Mouse (Mus musculus): Measurements from ENCODE around the gene Pprc1. TPM values are rescaled to one million over a fixed set of nuclear protein-coding genes. Genes with fewer than 3 reads are reported as not detected.
A peak's percentile ranks its signal among the peaks of the same experiment; 100 is the strongest.

Gene Pprc1
- total and polyA plus RNA-seq, 3 experiments, result 19.1 to 36.4 (median 22.5) TPM

DNA sequence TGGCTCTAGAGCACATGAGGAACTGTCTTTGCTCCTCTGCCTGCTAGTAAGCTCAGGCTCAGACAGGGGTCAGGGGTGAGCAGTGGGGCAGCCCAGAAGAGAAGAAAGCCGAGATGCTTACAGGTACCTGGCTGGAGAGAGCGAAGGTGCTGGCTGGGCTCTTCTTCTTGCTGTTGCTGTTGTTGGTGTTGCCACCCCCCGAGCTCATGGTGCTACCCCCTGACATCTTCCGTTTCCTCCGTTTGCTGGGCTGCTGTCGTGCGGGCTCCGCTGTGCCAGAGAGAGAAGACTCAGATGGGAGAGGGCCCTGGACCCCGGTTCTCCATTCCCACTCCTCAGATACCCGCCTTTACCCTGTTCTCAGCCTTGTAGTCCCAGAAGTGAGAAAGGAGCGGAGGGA lies 10.8 kb upstream of the Pprc1 start:
- DNase-seq, result no peak

- no peak for DNase-seq
Observed at GRCm38 (mm10) chr19:46035971-46036370, 8.7 kb upstream of the Pprc1 start.

DNA sequence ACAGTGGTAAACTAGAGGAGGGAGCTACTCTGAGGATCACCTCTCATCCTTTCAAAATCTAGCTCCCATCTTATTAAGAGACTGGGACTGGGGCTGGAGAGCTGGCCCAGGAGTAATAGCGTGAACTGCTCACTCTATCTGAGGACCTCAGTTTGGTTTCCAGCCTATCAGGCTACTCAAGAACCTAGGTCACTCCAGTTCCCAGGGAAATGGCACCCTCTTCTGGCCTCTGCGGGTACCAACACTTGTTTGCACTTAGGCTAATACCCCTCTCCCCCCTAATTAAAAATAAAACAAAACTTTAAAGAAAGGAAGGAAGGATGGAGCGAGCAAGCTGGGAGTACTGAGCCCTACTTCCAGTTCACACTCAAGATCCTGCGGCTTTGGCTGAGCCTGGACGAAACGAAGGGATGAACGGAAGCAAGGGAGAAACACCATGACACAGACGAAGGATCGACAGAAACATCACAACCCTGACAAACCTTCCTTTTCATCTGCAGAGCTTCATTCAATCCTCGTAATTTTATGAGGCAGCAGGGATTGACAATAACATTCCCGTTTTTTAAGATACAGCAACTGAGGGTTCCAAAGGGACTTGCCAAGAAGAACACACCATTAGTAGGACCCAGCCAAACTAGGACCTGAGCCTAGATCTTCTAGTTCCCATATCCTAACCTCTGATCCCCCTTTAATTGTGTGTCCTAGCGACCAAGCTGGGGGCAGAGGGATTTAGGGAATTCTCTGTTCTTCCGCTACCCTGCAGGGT lies 8.0 kb upstream of the Pprc1 start:
- DNase-seq, result no peak

DNA sequence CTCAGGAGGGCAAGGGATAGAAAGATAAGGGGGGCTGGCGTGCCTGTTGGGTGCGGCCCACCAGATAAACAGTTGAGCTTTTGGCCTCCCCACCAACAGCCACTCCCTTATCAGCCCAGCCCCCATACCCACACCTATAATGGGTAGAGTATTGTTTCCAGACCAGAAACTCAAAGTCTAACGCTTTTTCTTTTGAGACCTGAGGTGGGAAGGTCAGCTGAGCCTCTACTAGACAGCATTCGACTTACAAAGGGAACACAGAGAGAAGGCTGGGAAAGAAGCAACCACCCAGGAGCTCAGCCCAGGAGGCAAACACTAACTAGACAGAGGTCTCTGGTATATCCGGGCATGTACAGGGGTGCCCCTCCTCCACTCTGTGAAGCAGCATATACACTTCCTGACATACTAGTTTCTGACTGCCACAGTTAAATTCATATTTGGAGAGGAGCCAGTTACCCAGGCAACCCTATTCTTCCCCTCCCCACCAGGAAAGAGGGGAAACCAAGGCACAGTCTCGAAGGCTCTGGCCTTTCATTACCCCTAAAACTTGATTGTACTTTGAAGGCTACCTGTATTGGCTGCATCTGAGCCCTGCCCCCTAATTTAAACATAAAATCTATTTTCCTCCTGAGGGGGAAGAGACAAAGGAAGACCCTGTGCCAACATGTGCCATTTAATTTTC lies 7.3 kb upstream of the Pprc1 start:
- no peak for DNase-seq

DNA sequence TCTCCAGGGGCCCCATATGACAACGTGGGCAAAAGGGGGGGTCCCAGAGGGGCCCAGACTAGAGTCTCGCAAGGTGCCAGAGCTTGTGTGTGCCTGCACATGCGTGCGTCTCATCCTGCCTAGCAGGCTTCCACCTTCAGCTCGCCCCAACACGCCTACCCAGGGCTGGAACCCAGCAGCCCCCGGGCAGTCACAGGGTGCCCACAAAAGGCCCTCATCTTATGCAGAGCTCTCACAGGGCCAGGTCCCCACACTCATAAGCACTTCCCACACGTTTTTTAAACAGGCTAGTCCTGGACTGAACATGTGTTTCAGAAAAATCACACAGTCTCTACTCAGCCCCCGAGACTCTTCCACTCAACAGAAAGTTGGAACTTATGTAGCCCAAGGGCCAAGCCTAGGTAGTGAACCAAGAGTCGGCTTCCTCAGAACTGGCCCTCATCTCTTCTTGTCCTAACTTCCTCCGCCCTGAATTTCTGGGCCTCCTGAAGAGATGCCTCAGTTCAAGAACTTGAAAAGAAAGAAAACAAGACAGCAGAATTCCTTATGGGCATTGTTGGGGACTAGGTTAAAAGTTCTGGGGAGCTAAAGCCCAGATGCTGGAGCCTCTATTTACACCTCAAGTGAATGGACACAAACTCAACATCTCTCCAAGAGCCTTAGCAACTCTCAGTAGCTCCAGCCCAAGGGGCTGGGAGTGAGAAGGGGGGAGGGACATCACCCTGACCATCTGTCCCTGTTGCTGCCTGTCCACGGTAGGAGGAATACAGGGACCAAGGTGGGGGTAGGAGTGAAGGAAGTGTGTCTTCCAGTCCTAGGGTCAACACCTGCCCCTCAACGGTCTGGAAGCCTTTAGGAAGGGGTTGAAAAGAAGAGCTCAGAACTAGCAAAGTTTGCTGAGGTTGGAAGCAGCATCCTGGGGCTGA lies 6.5 kb upstream of the Pprc1 start:
- DNase-seq, result no peak

GRCm38 (mm10) chr19:46038851-46039260 lies 5.8 kb upstream of the Pprc1 start:
- peak; percentile 63 for DNase-seq

GRCm38 (mm10) chr19:46039478-46039877 lies 5.2 kb upstream of the Pprc1 start:
- DNase-seq, result peak; percentile 95

DNA sequence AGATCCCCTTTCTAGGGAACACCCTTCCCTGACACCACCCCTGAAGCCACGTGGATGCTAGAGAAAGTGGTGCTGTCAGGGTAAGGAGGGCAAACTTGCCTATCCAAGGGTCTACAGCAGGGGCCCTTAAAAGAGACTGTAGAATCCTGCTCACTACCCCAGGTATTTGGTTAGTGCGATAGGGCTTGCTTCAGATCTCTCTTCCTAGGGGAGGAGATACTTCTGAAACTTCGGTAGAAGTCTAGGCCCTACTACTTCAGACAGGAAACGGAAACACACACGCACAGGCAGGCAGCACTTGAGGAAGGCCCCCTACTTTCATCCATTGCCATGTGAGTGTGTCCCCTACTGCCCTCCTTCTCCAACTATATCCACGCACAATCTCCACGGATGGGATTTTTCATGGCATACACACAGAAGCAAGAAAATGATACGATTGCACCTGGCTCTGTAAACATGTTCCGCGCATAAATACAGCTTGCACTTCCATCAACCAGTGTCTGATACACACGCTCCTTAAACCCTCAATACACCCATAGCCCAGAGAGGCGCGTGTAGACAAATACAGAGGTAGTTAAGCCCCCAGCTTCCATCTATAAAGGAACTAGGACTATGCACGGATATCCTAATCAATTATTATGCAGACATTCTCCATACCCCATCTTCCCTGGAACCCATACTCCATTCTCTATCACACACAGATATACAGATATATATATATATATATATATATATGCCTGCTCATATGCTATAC lies 4.4 kb upstream of the Pprc1 start:
- DNase-seq, result no peak

DNA sequence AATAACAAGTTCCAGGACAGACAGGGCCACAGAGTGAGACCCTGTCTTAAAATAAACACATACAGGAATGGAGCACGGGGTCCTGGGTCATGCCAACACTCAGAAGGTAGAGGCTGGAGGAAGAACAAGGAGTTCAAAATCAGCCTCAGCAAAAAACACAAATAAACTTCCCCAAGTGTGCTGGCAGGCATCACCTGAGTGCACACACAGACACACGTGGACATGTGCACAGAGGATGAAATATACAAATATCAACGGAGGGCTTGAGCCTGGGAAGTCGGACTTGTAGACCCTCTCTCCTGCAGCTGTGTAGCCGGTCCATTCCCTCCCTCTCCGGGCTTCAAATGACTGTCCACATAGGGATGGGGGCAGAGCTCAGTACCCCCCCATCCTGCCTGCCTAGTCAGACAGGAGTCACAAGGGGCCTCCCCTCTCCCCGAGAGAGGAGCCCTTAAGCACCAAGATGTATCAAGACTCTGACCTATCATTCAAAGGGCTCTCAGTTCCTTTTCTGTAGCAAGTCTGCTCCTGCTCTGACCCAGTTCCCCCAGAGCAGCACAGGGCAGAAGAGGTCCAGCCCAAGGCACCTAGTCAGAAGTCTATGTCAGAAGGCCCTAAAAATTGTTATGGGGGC lies 3.3 kb upstream of the Pprc1 start:
- no peak for DNase-seq

DNA sequence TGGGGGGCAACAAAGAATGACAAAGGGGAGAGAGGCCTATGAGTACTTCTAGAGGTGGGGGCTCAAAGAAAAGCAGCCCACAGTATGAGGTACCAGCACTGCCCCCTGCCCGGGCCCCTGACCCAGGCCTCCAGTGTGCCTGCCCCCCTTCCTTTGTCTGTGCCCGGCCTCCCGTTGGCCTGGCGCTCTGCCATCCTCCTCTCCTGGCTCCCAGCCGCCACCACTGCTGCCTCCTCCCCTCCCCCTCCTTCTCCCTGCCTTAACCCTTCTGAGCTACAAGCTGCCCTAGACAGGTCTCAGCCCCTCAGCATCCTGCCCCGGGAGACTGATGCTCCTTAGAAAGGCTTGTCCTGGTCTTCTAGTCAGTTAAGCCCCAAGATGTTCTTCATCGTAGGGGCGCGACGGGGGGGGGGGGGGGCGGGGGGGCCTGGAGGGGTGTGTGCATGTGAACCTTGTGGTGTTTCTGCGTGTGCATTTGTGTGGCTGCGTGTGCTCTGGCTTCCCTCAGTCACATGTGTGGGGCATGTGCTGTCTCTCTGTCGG lies 2.7 kb upstream of the Pprc1 start:
- DNase-seq, result peak; percentile 91

DNA sequence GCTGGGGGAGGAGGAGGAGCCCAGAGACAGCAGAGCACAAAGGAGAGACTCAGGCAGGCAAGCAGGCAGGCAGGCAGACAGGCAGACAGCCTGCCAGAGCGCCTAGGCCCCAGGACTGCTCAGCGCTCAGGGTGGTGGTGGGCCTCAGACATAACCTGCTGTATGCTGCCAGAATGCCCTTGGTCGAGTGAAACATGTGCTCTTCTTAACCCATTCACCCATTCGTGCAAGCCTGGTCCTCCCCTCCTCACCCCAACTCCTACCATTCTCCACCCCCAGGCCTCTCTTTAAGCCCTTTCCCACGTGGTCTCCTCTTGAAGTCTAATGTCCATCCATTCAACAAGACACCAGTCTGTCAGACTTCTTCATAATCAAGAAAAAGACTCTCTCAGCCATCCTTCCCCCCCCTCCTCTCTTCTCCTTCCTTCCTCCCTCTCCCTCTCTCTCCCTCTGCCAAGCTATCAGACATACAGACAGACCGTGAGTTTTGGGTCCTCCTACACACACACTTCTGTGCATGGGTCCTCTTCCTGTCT lies 2.1 kb upstream of the Pprc1 start:
- DNase-seq, result peak; percentile 56

GRCm38 (mm10) chr19:46043380-46043779 lies 1.3 kb upstream of the Pprc1 start:
- DNase-seq, result peak; percentile 31

- peak; percentile 95 for DNase-seq
Observed at GRCm38 (mm10) chr19:46044993-46045695, 458 bp downstream of the Pprc1 start, which contains the start of gene Ldb1. Gene Ldb1, minus strand, starts transcription at chr19:46045214.

DNA sequence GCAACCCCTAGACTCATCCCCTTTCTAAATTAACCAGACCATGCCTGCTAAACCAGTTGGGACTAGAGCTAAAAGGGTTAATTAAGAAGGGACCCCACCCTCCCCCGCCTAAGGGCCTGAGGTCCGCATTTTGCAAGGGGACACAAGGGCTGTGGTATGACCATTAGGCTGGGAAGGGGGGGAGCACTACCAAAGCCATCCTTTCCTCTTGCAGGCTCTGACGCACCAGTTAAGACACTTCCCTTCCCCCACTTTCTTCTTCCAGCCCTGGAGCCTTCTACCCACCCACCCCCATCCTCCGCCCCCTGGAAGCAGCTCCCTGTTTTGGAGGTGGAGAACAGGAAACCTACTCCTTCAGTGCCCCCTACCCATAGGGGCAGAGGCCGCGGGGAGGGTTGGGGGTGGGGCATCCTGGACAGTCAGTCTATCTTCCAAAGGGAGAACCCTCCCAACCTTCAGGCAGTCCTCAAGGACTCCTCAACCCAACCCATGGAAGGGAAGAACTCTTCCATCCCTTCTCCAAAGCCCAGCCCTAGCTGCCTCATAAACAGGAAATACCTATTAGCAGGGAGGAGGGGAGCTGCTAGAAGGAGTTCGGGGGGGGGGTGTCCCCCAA lies 1.1 kb downstream of the Pprc1 start:
- peak; percentile 75 for DNase-seq

DNA sequence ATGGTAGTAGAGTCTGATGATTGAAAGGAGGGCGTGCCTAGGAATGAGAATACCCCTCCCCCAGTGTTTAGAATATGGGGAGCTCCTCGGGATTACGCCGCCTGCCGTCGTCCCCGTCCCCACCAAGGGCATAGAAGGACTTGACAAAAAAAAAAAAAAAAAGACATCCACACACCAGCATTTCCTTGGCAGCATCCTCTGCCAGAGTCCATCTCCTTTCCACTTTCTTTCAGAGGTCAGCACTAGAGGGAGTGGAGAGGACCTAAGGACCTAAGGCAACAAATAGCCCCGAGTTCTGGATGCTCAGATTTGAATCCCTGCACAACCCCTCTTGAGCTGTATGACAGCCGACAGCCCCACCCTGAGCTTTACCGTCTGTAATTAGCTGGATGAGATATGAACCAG lies 1.9 kb downstream of the Pprc1 start:
- DNase-seq, result no peak

DNA sequence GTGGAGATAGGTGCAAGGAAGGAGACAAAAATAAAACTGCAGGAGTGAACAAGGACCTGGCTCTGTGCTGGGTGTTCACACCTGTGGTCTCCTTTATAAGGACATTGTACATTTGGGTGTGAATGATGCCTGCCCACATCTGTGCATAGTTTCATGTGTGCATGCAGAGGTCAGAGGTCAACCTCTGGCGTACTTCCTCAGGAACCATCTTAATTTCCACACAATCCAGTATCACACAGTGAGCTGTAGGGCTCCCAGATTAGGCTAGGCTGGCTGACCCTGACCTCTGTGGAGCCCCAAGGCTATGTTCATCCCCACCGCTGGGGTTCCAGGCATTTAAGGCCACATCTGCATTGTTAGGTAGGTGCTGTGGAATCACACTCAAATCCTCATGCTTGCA lies 2.7 kb downstream of the Pprc1 start:
- DNase-seq, result no peak

GRCm38 (mm10) chr19:46049129-46049528 lies 4.4 kb downstream of the Pprc1 start:
- no peak for DNase-seq

- DNase-seq, result no peak
Observed at GRCm38 (mm10) chr19:46050462-46050861, 5.8 kb downstream of the Pprc1 start.

DNA sequence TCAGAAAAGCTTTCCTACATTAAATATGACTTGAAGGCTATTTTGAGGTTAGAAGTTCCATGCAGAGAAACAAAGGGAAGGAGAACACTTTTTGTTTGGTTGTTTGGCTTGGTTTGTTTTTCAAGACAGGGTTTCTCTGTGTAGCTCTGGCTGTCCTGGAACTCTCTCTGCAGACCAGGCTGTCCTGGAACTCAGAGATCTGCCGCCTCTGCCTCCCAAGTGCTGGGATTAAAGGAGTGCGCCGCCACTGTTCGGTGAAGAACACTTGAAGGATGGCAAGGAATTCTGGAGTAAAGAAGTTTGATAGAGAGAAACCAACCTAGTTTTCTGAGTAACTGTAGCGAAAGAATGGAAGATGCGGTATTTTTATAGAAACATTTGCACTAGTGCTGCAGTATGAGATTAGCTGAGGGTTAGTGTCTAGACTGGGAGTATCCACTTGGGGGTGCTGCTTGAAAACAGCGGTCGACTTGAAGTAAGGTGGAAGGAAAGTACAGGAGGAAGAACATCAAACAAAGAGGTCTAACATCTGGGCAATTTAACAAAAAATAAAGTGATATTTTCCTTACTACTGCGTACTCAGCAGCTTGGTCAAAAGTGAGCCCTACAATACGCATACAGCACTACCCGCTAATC lies 11.2 kb downstream of the Pprc1 start:
- no peak for DNase-seq

All from adrenal gland, adult 2 months (tissue).